Mouse (Mus musculus): ENCODE measurements around the gene Gnai2.
A peak's percentile ranks its signal among the peaks of the same experiment; 100 is the strongest.
"Not testable (repeated sequence)": the region's sequence is repeated elsewhere in the genome, so short reads cannot be mapped to it uniquely, and the experiment has no call there.

Gene Gnai2

DNA sequence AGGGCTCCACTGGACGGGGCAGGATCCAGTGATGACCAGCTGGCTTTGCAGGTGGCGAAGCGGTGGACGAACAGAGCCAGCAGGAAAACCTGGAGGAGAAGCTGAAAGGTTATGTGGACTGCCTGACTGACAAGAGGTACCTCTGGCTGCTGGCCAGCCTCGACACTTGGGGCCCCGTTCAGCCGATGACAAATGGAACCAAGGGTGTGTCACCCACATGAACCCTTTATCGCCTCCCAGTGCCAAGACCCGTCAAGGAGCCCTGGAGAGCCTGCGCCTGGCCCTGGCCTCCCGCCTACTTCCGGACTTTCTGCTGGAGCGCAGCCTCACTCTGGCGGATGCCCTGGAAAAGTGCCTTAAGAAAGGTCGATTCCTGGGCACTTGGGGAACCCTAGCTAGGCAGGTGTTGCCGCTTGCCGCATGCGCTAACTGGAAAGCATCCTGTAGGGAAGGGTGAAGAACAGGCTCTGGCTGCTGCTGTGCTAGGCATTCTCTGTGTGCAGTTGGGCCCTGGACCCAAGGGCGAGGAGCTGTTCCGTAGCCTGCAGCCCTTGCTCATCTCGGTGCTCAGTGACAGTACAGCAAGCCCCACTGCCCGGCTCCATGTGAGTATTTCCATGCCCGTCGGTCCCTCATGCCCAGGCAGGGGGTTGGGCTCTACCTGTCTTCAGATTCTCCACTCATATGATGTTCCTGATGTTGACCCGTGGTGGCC lies 45.0 kb downstream of the Gnai2 start:
- DNase-seq (ENCODE audit: low spot score in 2 of 2), result no peak

DNA sequence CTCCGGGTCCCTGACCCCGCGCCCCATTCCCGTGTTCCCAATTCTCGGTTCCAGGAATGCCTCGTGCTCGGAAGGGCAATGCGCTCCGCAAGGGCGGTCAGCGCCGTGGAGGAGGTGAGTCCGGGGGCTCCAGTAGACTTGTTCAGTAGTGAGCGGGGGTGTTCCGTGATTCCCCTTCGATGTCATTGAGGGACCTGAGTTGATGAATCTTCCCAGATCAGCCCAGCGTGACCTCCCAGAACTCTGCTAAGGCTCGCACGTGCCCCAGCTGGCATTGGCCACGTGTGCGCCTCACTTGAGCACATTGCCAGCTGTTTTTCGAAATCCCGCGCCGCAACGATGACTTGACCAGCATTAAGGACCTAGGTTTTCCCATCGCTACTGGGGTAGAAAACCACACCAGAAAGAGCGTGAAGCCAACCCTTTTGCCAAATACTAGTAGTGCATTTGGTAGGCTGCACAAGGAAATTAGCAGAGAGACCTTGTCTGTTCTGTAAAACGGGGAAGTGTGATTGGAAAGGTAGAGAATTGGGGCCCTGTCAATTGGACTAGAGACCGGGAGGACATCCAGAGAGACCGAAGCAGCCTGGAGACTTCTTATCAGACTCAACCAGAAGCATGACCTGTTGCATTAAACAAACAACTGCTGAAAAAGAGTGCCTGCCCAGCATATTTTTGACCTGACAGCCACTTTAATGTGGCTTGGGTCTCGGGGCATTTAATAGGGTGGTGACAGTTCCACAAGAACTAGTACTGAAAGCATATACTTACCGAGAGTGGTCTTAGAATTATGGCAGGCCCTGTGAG lies 47.1 kb downstream of the Gnai2 start:
- DNase-seq (ENCODE audit: low spot score in 2 of 2), result peak in 1 of 2 experiments; percentile 66

DNA sequence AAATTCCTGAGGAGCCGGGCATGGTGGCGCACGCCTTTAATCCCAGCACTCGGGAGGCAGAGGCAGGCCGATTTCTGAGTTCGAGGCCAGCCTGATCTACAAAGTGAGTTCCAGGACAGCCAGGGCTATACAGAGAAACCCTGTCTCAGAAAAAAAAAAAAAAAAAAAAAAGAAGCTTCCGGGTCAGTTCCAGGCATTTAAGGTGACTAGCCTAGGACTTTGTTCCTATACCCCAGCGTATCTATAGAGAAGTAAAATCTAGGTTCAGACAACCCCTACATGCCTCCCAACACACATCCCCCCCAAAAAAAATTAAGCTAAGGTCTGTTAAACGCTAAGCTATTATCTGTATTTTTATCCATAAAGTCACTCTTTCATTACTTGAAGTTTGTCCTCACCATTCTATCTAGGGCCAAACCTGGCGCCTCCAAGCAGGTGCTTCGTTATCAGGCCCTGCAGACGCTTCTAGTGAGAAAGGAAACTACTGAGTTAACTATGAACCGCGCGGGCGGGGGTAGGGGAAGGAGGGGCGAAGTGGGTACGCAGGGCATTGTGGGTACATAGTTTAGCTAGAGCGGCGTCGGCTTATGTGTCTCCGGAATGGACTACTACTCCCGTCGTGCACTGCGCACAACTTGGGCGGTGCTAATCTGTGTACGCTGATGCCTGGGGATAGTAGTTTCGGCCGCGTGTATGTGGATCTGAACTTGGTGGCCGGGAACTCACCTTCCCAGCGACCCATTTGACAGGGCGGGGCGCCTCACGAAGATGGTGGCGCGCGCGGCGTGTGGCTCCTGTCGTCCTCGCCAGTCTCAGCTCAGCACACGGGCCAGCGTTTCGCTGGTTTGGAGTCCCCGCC lies 48.0 kb downstream of the Gnai2 start, which contains the start of gene Ifrd2:
TSS of gene Ifrd2 (plus strand) at position 669 of the 859 bp plus-strand sequence.
- DNase-seq (ENCODE audit: low spot score in 2 of 2), result peak; percentile 93 to 97

GRCm38 (mm10) chr9:107586504-107586903 lies 48.7 kb downstream of the Gnai2 start:
- no peak for DNase-seq (ENCODE audit: low spot score in 2 of 2)

DNA sequence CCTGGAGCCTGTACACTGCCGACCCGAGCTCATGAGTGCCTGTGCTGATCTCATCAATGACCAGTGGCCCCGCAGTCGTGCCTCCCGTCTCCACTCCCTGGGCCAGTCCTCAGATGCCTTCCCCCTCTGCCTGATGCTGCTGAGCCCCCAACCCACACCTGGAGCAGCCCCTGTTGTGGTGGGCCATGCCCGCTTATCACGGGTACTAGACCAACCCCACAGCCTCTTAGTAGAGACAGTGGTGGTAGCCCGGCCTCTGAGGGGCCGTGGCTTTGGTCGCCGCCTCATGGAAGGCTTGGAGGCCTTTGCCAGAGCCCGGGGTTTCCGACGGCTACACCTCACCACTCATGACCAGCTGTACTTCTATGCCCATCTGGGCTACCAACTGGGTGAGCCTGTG lies 52.0 kb downstream of the Gnai2 start:
- no peak for DNase-seq (ENCODE audit: low spot score in 2 of 2)

GRCm38 (mm10) chr9:107582509-107583062 lies 52.6 kb downstream of the Gnai2 start:
- DNase-seq (ENCODE audit: low spot score in 2 of 2), result no peak

DNA sequence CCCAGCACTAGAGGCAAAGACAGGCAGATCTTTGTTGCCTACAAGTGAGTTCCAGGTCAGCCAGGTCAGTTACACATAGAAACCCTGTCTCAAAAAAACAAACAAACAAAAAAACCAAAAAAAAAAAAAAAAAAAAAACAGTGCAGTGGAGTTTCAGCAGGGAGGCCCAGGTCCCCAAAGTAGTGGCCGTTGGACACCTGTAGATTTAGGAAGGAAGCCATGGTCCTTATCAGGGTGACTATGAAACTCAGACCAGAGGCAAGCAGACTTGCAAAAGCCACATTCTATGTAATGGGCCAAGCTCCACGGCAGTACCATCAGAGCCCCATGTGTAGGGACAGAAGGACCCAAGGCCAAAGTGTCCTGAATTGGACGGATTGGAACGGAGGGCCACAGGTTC lies 53.6 kb downstream of the Gnai2 start:
- no peak for DNase-seq (ENCODE audit: low spot score in 2 of 2)

GRCm38 (mm10) chr9:107580501-107581317 lies 54.5 kb downstream of the Gnai2 start, which contains the start of gene Hyal3:
Gene Hyal3 (plus strand): TSS chr9:107580818.
- DNase-seq (ENCODE audit: low spot score in 2 of 2), result peak; percentile 84 to 92

DNA sequence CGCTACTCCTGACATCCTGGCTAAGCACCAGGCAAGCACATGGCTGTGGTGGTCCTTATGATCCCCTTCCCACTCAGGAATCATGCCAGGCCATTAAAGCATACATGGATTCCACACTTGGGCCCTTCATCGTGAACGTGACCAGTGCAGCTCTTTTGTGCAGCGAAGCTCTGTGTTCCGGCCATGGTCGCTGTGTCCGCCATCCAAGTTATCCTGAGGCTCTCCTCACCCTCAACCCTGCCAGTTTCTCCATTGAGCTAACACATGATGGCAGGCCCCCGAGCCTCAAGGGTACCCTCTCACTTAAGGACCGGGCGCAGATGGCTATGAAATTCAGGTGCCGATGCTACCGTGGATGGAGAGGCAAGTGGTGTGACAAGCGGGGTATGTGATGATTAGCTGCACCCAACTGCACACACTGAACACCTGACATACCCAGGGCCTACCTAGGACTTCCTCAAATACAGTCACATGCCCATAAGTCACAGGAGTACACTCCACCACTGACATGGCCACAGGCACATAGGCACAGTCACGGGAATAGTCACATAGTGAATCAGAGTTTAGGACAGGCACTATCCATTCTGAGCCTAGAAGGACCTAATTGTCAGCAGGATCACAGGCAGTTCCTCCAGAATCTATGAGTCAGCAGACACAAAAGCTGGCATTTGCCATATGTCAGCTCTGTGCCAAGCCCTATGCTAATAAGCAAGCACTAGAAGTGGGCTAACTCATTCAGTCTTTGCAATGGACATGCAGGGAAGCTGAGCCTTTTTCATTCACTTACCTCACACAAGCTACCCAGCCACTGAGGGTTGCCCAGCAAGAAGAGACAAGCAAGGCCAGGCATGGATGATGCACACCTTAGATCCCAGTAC lies 55.9 kb downstream of the Gnai2 start:
- no peak for DNase-seq (ENCODE audit: low spot score in 2 of 2)

DNA sequence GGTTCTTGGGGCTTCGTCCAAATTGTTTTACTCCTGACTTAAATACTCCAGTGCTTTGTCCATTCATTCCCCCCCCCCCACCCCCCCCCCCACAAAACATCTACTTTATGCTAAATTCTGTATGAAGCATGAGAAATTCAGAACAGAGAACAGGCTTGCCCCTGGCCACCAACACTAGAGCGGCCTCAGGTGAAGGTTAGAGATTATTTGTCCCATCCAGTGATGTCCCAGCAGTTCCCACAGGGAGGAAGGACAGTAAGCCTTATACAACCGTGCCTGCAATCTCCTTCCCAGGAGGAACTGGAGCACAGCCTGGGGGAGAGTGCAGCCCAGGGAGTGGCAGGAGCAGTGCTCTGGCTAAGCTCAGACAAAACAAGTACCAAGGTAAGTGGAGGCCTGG lies 56.6 kb downstream of the Gnai2 start, which contains the start of gene Naa80:
TSS of gene Naa80 (plus strand) at position 301 of the 400 bp plus-strand sequence.
- no peak for DNase-seq (ENCODE audit: low spot score in 2 of 2)

GRCm38 (mm10) chr9:107577871-107578270 lies 57.3 kb downstream of the Gnai2 start:
- no peak for DNase-seq (ENCODE audit: low spot score in 2 of 2)

- peak; percentile 81 to 88 for DNase-seq (ENCODE audit: low spot score in 2 of 2)
These were observed 58.6 kb downstream of the Gnai2 start, which contains the start of gene Hyal1 for GRCm38 (mm10) chr9:107576357-107577107. Gene Hyal1 (plus strand): TSS chr9:107576927.

GRCm38 (mm10) chr9:107575579-107576356 lies 59.4 kb downstream of the Gnai2 start:
- DNase-seq (ENCODE audit: low spot score in 2 of 2), result peak; percentile 74 to 76

DNA sequence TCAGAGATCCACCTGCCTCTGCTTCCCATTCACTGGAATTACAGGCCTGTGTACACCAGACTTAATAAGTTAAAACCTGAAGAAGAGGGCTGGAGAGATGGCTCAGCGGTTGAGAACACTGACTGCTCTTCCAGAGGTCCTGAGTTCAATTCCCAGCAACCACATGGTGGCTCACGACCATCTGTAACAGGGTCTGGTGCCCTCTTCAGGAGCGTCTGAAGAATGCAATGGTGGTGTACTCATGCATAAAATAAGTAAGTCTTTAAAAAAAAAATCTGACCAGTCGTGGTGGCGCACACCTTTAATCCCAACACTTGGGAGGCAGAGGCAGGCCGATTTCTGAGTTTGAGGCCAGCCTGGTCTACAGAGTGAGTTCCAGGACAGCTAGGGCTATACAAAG lies 61.4 kb downstream of the Gnai2 start:
- DNase-seq (ENCODE audit: low spot score in 2 of 2), result not testable (repeated sequence)

DNA sequence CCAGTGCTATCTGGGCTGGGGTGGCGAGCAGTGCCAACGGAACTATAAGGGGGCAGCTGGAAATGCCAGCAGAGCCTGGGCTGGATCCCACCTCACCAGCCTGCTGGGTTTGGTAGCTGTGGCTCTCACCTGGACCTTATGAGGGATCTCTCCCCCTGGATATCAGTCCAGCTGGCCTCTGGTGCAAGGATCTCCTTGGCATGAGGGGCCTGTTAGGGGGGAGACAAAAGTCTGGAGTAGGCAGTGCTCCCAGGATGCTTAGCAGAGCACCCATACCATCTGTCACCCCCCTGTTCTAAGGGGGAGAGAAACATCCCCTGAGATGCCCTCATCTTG lies 62.9 kb downstream of the Gnai2 start:
- DNase-seq (ENCODE audit: low spot score in 2 of 2), result no peak

DNA sequence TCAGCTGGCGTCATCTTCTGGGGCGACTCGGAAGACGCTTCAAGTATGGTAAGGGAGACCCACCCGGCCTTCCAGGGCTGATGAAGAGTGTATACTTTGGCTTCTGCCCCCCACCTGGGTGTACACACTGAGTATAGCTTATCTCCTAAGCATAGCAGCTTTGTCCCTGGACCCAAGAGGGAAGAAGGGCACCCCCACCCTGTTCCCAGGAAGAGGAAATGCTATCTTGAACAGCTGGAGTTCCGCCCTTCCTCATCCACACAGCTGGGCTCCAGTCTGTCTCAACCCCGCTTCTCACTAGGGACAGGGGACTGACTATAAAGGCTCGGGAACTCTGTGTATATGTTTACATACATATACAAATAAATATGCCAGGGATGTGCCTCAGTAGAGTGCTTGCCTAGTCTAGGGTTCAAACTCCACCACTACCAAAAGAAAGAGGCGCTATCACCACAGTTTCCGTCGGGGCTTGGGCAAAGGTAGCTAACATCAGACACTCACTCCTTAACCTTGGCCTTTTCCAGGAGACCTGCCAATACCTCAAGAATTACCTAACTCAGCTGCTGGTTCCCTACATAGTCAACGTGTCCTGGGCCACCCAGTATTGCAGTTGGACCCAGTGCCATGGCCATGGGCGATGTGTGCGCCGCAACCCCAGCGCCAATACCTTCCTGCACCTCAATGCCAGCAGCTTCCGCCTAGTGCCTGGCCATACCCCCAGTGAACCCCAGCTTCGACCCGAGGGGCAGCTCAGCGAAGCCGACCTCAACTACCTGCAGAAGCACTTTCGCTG lies 63.4 kb downstream of the Gnai2 start:
- no peak for DNase-seq (ENCODE audit: low spot score in 2 of 2)

GRCm38 (mm10) chr9:107570845-107571244 lies 64.3 kb downstream of the Gnai2 start:
- DNase-seq (ENCODE audit: low spot score in 2 of 2), result no peak

Data from urinary bladder, postnatal 36 days (tissue).